Mouse (Mus musculus) layer of hippocampus, adult 11-12 months (tissue): ENCODE data around the gene 4833439L19Rik.

Experiments used
- DNase-seq: peaks from one replicate; pipeline ENCODE4 v3.0.0; 2022; ENCODE audit warnings: low spot score

The 4833439L19Rik gene

DNA sequence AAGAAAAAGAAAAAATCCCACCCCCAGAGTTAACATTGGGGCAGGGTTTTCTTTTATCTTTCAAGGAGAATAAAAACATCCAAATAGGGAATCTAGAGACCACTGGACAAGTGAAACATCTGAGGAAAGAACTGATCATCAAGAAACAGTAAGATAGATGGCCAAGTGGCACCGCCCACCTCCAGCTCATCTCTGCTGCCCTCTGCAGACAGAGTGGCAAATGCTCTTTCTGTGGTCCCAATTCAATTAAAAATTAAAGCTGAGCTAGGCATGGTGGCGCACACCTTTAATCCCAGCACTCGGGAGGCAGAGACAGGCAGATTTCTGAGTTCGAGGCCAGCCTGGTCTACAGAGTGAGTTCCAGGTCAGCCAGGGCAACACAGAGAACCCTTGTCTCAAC is 45.0 kb downstream of the 4833439L19Rik start:
- no peak for DNase-seq

DNA sequence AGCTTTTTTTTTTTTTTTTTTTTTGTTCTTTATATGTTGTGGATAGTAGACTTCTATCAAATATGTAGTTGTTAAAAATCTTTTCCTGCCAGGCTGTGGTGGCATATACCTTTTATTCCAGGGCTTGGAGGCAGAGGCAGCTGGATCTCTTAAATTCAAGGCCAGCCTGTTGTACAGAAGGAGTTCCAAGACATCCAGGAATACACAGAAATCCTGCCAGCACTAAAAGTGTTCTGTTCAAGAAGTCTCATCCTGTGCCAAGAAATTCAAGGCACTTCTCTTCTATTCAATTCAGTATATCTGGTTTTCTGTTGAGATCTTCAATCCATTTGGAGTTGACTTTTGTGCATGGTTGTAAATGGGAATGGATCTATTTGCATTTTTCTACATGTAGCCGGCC is 59.3 kb downstream of the 4833439L19Rik start:
- DNase-seq: peak; percentile 14

DNA sequence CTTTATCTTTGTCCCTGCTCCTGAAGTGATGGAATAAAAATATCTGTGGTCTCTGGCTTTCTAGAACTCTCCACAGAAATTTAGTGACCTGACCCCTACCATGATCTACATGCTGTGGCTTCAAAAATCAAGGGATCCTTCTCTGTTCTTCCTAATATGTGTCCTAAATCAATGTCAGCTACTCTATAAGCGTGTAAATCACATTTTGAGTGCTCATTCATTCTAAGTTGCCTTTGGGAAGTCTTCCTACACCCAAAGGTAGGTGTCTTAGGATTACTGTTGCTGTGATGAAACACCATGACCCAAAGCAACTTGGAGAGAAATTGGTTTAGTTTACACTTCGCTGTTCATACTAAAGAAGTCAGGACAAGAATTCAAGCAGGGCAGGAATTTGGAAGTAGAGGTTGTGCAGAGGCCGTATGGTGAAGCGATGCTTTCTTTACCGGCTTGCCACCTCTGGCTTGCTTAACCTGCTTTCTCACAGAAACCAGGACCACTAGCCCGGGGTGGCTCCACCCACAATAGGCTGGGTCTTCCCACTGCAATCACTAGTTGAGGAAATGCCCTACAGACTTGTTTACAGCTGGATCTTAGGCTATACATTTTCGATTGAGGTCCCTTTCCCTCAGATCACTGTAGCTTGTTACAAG is 60.5 kb downstream of the 4833439L19Rik start:
- DNase-seq: no peak

DNA sequence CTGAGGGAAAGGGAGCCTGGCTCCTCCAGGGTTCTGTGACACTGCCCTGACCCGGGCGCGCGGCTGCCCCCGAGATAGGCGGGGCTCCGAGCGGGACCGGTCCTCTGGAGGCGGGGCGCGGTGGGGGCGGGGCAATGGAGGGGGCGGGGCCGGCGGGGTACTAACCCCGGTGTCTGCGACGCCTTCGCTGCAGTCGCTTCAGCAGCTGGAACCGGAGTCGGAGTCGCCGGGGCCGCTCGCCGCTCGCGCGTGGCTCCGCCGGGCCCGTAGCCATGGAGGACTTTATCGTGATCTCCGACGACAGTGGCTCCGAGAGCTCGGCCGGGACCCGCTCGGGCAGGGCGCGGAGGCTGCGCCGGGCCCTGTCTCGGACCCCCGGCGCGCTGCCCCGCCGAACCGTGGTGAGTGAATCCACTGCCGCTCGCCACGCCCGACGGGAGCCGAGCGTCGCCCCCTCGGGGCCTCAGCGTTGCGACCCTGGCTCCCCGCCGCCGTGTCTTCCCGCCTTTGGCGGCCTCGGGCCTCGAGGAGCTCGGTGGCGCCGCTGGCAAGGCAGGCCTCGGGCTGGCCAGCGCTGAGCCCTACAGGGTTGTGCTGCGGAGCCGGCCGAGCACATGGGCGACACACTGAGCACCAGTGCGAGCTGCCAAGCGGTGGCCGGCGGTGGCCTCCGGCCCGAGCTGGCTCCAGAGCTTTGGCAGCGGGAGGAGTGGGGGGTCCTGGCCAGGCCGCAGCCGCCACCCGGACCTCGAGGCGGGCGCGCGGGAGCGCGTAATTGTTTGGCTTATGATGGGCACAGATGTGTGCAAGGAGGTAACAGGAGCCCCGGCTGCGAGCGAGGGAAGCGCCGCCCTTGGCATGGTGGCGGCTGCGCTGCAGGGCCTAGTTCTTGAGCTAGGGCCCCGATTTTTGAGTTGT is 61.4 kb downstream of the 4833439L19Rik start, which contains the start of gene Simc1:
Gene Simc1 (plus strand): TSS at position 176 of the 918 bp plus-strand sequence.
- DNase-seq: peak; percentile 60

DNA sequence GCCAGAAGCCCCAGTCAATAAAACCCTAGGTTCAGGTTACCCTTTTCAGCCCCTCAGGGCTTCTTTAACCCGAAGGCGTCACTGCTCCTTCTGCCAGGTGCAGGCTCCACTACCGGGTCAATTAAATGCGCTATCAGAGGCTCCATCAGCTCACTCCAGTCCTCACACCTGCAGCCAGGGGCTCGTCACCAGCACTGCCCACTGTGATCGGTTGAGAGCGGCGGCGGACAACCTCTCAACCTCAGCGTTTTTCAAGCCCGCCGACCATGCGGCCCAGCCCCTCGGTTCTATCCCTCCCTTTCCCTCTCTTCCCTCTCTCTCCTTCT is 62.0 kb downstream of the 4833439L19Rik start:
- no peak for DNase-seq

DNA sequence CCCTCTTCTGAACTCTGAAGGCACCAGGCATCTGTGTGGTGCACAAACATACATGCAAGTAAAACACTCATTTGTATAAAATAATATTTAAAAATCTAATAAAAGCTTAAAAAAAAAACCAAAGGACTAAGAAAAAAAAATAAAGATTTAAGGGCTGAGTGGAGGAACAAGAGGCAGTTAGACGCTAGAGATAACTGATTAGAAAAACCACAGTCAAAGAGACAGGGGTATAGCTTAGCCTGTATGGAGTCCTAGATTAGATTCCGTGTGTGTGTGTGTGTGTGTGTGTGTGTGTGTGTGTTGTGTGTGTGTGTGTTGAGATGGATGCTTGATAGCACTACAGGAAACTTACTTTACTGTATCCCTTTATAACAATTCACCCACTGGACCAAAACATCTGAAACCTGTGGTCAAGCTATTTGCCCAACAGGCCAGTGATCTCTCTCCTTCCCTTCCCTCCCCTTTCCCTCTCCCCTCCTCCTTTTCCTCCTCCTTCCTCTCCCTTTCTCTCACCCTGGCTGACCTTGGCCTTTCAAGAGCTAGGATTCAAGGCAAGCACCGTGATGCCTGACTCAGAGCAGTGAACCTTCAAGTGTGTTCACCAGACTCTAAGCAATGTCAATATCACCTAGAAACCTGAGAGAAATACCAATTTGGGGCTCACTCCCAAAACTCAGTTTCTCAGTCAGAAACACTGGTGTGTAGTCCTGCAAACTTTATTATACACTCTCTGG is 63.1 kb downstream of the 4833439L19Rik start:
- no peak for DNase-seq

DNA sequence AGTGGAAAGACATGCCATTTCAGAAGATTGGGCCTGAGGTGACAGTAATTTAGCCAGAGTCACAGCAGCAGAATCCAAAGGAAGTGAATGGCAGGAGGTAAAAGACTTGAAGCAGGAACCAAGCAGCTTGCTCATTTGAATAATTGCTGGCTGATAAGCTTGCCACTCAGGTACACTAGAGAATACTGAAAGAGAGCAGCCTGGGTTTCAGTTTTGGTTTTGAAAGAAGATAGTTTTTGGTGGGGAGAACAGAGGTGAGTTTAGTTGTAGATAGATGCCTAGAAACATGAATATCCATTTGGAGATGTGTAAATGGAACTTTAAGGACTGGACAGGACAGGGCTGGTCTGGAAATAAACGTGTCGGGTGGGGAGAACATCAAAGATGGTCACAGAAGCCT is 63.9 kb downstream of the 4833439L19Rik start:
- DNase-seq: no peak
